Mouse (Mus musculus): ENCODE results near the gene Gm37240.

The Gm37240 gene

DNA sequence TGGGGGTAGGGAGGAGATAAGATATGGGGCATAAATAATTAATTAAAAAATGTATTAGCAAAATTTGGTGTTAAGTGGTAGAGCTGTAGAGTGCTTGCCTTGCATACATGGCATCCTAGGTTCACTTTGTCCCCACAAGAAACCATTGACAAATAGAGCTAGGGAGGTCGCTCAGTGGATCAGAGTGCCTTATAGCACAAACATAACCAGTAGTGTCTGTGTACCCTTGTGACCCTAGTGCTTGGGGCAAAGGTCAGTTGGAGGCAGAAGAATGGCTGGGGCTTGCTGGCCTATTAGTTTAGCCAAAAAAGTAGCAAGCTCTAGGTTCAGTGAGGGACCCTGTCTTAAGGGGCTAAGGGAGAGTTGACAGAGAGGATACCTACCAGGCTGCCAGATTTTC is 1026.6 kb downstream of the Gm37240 start:
- DNase-seq (ENCODE audit: low read depth, low spot score): no peak
- Histone ChIP-seq H3K36me3 (ENCODE audit: control insufficient read depth, insufficient read depth, low read length, poor library complexity, severe bottlenecking) (no peaks in the 10 kb centered on the region), H3K27me3 (ENCODE audit: control insufficient read depth, insufficient read depth, low read length, poor library complexity, severe bottlenecking) (no peaks in the 10 kb centered on the region)

DNA sequence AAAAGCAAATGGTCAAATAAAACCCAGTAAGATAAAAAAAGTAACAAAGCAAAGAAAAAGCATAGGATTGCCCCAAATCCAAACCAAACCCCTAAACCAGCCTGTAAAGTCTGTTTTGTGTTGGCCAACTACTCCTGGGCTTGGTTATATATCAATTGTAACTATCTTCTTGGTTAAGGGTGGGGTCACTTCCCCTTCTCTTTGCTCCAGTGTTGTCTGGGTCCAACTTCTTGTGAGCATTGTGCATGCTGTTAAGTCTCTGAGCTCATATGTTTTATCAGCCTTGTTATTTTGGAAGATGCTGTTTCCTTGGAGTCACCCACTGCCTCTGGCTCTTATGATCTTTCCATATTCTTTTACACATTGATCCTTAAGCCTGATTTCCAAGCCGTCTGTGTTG is 1032.9 kb downstream of the Gm37240 start:
- no peaks in the 10 kb centered on the region for H3K27me3 ChIP-seq (ENCODE audit: control insufficient read depth, insufficient read depth, low read length, poor library complexity, severe bottlenecking)
- DNase-seq (ENCODE audit: low read depth, low spot score): no peak

GRCm38 (mm10) chr3:84852877-84853276 is 1034.4 kb downstream of the Gm37240 start:
- no peaks in the 10 kb centered on the region for H3K36me3 ChIP-seq (ENCODE audit: control insufficient read depth, insufficient read depth, low read length, poor library complexity, severe bottlenecking)
- DNase-seq (ENCODE audit: low read depth, low spot score): no peak
- no peaks in the 10 kb centered on the region for H3K27me3 ChIP-seq (ENCODE audit: control insufficient read depth, insufficient read depth, low read length, poor library complexity, severe bottlenecking)

More for the DNA sequence above, 1032.9 kb downstream of the Gm37240 start:
- H3K36me3 ChIP-seq (ENCODE audit: control insufficient read depth, insufficient read depth, low read length, poor library complexity, severe bottlenecking): no peaks in the 10 kb centered on the region

DNA sequence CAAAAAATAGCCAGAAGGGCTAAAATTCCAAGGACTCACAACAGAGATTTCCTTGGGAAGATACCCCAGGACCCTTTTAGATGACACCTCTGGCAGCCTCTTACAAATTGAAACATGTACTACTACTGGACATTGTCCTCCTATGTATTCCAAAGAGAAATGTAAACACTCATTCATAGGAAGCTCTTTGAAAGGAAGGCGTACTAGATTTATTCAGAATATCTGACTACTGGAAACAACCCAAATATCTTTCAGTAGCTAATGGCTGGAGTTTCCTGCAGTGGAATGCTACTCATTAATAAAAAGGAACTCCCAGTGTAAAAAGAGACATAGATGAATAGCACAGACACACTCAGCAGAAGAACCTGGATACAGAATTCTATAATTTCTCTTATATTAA is 1035.5 kb downstream of the Gm37240 start:
- DNase-seq (ENCODE audit: low read depth, low spot score): no peak
- H3K27me3 ChIP-seq (ENCODE audit: control insufficient read depth, insufficient read depth, low read length, poor library complexity, severe bottlenecking): no peaks in the 10 kb centered on the region
- H3K36me3 ChIP-seq (ENCODE audit: control insufficient read depth, insufficient read depth, low read length, poor library complexity, severe bottlenecking): no peaks in the 10 kb centered on the region

- H3K27me3 ChIP-seq (ENCODE audit: control insufficient read depth, insufficient read depth, low read length, poor library complexity, severe bottlenecking): no peaks in the 10 kb centered on the region
- DNase-seq (ENCODE audit: low read depth, low spot score): no peak
- H3K36me3 ChIP-seq (ENCODE audit: control insufficient read depth, insufficient read depth, low read length, poor library complexity, severe bottlenecking): no peaks in the 10 kb centered on the region
These were observed 1036.9 kb downstream of the Gm37240 start for GRCm38 (mm10) chr3:84850418-84850817.

DNA sequence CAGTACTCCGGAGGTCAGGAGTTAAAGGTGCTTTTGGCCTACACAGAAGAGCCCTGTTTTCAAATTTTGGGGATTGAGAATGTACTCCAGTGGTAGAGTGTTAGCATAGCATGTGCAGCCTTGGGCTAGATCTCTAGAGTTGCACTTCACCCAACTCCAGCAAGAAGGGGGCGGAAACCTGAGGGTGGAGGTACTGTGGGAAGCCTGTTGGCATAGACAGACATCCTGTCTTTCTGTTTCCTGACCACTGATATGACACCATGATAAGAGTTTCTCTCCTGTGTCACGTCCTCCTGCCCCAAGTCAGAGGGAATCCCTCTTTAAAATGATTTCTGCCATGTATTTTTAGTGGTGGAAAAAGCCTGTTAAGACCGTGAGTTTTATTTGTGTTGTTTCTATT is 1038.5 kb downstream of the Gm37240 start:
- no peak for DNase-seq (ENCODE audit: low read depth, low spot score)
- no peaks in the 10 kb centered on the region for H3K27me3 ChIP-seq (ENCODE audit: control insufficient read depth, insufficient read depth, low read length, poor library complexity, severe bottlenecking)
- peaks cover 2% of the 10 kb centered on the region; the same call in 1 of the 2 replicates for H3K36me3 ChIP-seq (ENCODE audit: control insufficient read depth, insufficient read depth, low read length, poor library complexity, severe bottlenecking)

DNA sequence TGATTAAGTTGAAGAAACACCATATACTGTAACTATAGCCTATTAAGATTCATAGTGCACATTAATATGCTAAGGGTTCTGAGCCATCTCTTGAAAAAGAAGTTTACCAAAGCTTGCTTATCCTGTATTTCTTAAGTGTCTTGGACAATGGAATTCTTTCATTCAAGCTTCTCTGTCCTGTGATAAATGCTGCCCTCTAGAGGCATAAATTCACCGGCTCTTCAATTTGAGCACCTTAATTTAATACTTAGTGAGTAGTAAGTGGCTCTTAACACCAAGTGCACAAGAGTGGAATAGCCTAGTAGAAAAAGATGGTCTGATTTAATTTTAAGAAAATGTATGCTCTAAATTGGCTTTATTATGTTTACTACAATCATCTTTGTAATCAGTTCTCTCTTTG is 1043.7 kb downstream of the Gm37240 start:
- peaks cover 2% of the 10 kb centered on the region; the same call in 1 of the 2 replicates for H3K36me3 ChIP-seq (ENCODE audit: control insufficient read depth, insufficient read depth, low read length, poor library complexity, severe bottlenecking)
- H3K27me3 ChIP-seq (ENCODE audit: control insufficient read depth, insufficient read depth, low read length, poor library complexity, severe bottlenecking): no peaks in the 10 kb centered on the region
- DNase-seq (ENCODE audit: low read depth, low spot score): peak; percentile 79

- peaks cover 2% of the 10 kb centered on the region; the same call in 1 of the 2 replicates for H3K36me3 ChIP-seq (ENCODE audit: control insufficient read depth, insufficient read depth, low read length, poor library complexity, severe bottlenecking)
- no peaks in the 10 kb centered on the region for H3K27me3 ChIP-seq (ENCODE audit: control insufficient read depth, insufficient read depth, low read length, poor library complexity, severe bottlenecking)
- no peak for DNase-seq (ENCODE audit: low read depth, low spot score)
These were observed 1044.5 kb downstream of the Gm37240 start for GRCm38 (mm10) chr3:84842793-84843192.

DNA sequence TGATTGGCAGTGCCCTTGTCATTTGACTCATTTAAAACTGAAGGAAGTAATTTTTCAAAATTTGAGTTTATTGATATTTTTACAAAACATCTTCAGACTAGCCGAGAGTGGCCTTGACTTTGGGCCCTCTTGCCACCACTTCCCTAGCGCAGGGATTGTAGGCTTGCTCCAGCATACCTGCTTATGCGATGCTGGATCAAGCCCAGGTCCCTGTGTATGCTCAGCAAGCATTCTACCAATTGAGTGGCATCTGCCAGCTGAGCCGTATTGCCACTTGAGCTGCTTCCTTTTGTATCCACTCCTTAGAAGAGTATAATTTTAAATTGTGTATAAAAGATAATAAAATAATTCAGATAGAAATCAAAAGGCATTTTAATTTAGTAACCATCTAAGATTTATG is 1046.0 kb downstream of the Gm37240 start:
- no peak for DNase-seq (ENCODE audit: low read depth, low spot score)
- Histone ChIP-seq H3K27me3 (ENCODE audit: control insufficient read depth, insufficient read depth, low read length, poor library complexity, severe bottlenecking) (no peaks in the 10 kb centered on the region), H3K36me3 (ENCODE audit: control insufficient read depth, insufficient read depth, low read length, poor library complexity, severe bottlenecking) (peaks cover 2% of the 10 kb centered on the region; the same call in 1 of the 2 replicates)

DNA sequence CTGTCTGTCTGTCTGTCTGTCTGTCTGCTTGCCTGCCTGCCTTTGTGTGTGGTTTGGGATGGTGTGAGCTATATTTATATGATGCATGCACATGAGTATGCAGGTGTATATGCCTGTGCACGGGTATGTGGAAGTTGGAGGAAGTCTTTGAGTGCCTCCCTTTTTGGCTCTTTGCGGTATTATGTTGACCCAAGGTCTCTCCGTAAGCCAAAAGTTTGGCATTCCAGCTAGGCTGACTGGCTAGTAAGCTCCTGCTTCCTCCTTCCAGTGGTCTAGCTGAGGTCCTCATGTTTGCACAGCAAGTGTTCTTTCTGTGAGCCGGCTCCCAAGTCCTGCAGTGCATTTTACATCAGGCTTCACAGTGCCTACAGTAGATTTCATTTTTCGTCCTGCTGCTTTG is 1047.8 kb downstream of the Gm37240 start:
- no peak for DNase-seq (ENCODE audit: low read depth, low spot score)

GRCm38 (mm10) chr3:84837984-84838383 is 1049.3 kb downstream of the Gm37240 start:
- no peaks in the 10 kb centered on the region for H3K27me3 ChIP-seq (ENCODE audit: control insufficient read depth, insufficient read depth, low read length, poor library complexity, severe bottlenecking)
- no peaks in the 10 kb centered on the region for H3K36me3 ChIP-seq (ENCODE audit: control insufficient read depth, insufficient read depth, low read length, poor library complexity, severe bottlenecking)
- DNase-seq (ENCODE audit: low read depth, low spot score): peak; percentile 35

More for the DNA sequence above, 1047.8 kb downstream of the Gm37240 start:
- Histone ChIP-seq H3K27me3 (ENCODE audit: control insufficient read depth, insufficient read depth, low read length, poor library complexity, severe bottlenecking) (no peaks in the 10 kb centered on the region), H3K36me3 (ENCODE audit: control insufficient read depth, insufficient read depth, low read length, poor library complexity, severe bottlenecking) (peaks cover 2% of the 10 kb centered on the region; the same call in 1 of the 2 replicates)

DNA sequence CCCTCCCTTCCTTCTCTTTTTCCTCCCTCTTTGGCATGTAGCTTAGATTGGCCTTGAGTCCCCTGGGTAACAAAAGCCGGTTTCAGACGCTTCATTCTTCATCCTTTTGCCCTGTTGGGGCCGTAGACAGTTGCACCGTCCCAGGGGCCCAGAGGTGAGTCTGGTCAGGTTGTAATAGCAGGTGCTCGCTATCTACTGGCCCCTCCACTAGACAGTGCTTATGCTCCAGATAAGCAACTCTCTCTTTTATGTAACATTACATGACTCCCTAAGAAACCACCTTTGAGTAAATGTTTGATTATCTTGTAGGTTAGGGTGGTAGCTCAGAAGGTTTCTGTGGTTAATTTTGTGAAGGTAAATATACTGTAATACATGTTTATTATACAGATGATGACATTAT is 1051.3 kb downstream of the Gm37240 start:
- Histone ChIP-seq H3K27me3 (ENCODE audit: control insufficient read depth, insufficient read depth, low read length, poor library complexity, severe bottlenecking) (no peaks in the 10 kb centered on the region), H3K36me3 (ENCODE audit: control insufficient read depth, insufficient read depth, low read length, poor library complexity, severe bottlenecking) (no peaks in the 10 kb centered on the region)
- DNase-seq (ENCODE audit: low read depth, low spot score): no peak

DNA sequence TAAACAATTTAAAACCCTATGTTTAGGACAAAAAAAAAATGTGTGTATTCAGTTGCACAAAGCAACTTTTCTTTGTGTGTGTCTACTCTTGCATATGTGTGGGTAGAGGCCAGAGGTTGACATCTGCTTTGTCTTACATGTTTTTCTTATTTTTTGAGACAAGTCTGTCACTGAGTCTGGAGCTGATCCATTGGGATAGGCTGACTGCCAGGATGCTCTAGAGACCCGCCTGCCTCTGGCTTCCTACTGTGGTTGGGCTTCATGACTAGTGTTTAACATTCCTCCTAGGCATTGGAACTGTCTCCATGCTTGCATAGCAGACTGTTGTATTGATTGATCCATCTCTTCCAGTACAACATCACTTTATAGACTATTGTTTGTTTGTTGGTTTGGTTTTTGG is 1058.0 kb downstream of the Gm37240 start:
- DNase-seq (ENCODE audit: low read depth, low spot score): no peak
- H3K36me3 ChIP-seq (ENCODE audit: control insufficient read depth, insufficient read depth, low read length, poor library complexity, severe bottlenecking): no peaks in the 10 kb centered on the region
- no peaks in the 10 kb centered on the region for H3K27me3 ChIP-seq (ENCODE audit: control insufficient read depth, insufficient read depth, low read length, poor library complexity, severe bottlenecking)

GRCm38 (mm10) chr3:84827617-84828016 is 1059.7 kb downstream of the Gm37240 start:
- Histone ChIP-seq H3K27me3 (ENCODE audit: control insufficient read depth, insufficient read depth, low read length, poor library complexity, severe bottlenecking) (no peaks in the 10 kb centered on the region), H3K36me3 (ENCODE audit: control insufficient read depth, insufficient read depth, low read length, poor library complexity, severe bottlenecking) (no peaks in the 10 kb centered on the region)
- peak; percentile 76 for DNase-seq (ENCODE audit: low read depth, low spot score)

DNA sequence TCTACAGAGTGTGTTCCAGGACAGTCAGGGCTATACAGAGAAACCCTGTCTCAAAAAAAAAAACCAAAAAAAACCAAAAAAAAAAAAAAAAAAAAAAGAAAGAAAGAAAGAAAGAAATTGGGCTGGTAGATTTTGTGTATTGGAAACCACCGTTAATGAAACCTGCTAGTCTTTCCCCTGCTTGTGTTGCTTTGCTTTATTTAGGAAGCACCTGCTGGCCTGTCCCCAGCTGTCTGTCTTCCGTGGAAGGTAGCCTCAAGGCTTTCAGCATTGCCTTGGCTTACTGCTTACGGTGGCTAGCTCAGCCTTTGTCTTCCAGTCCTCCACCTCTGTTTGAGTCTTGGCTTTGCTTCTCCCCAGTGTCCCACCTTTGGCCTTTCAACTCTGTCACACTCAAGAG is 1060.4 kb downstream of the Gm37240 start:
- DNase-seq (ENCODE audit: low read depth, low spot score): peak; percentile 48
- Histone ChIP-seq H3K27me3 (ENCODE audit: control insufficient read depth, insufficient read depth, low read length, poor library complexity, severe bottlenecking) (no peaks in the 10 kb centered on the region), H3K36me3 (ENCODE audit: control insufficient read depth, insufficient read depth, low read length, poor library complexity, severe bottlenecking) (no peaks in the 10 kb centered on the region)

DNA sequence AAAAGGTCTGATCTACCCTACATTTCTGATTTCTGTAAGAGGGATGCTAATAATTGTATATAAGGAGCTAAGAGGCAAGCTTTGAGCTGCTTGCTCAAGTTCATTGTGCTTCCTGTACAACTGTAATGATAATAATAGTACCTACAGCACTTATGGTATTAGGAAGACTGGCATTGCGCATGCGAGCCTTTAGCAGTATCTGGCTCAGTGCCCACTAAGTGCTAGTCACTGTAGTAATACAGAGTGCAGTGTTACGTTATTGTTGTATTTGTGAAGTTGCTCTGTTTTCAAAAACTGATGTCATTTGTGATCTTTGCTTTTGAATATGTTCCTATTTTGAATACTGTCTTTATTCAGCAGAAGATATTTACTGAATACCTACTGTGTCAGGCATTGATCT is 1060.9 kb downstream of the Gm37240 start:
- peak; percentile 50 for DNase-seq (ENCODE audit: low read depth, low spot score)
- no peaks in the 10 kb centered on the region for H3K36me3 ChIP-seq (ENCODE audit: control insufficient read depth, insufficient read depth, low read length, poor library complexity, severe bottlenecking)
- H3K27me3 ChIP-seq (ENCODE audit: control insufficient read depth, insufficient read depth, low read length, poor library complexity, severe bottlenecking): no peaks in the 10 kb centered on the region
